Mouse (Mus musculus) cerebellum, adult 11-12 months (tissue): ENCODE results near the gene 2410002F23Rik.
A peak's percentile ranks its signal among the peaks of the same experiment; 100 is the strongest.
"Not testable (repeated sequence)": the region's sequence is repeated elsewhere in the genome, so short reads cannot be mapped to it uniquely, and the experiment has no call there.

Experiments used
- DNase-seq: peaks from one replicate; pipeline ENCODE4 v3.0.0; 2022

2410002F23Rik gene

DNA sequence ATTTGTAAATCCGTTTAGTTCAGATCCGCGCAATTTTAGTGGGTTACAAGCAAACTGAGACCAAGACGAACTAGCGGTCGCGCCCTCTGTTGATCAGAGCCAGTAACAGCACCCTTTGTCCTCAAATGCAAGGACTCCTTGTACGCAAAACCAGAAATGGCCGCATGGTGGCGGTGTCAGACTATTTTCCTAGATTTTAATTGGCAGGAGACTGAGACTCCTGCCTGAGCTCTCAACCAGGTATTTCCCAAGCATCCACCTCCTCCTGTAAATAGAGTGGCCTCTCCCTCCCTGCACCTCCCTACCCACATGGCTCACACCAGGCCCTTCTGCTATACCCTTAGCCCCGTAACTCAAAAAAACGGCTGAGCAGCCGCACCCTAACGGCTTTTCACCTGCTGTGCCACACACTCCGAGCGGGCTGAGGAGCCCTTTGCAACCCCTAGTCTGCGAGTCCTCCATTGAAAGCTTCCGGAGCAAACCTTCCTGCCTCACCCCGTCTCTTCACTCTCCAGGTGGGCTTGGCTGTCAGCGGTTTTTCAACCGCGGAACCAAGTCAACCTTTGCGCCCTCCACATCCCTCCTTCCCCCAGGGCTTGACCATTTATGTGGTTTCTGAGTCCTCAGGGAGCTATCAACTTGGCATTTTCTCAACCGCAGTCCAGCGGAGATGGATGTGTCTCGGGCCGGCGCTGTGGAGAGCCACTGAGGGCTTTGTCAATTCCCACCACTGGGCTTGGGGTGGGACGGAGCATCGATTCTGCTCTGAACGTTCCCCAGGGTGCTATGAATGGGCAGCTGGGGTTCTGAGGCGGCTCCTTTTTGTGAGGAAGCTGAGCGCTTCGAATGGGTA lies 16.5 kb downstream of the 2410002F23Rik start:
- peak; percentile 94 for DNase-seq

DNA sequence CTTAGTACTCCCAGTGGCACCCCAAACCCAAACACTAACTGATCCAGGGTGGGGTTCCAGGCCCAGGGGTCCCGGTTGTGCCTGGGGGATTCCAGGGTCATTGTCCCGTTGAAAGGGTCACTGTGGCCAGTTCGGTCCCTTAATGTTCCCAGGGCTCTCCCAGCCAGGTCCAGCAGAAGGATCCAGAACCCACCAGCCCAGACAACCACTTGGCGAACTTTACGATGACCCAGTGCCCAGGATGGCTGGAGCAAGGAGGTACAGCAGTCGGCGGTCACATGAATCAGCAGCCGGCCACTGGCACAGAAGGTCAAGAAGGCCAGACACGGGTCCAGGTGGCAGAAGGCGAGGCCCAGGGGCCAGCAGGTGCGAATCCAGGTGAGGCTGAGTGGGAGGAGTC lies 21.6 kb downstream of the 2410002F23Rik start:
- DNase-seq = no peak

DNA sequence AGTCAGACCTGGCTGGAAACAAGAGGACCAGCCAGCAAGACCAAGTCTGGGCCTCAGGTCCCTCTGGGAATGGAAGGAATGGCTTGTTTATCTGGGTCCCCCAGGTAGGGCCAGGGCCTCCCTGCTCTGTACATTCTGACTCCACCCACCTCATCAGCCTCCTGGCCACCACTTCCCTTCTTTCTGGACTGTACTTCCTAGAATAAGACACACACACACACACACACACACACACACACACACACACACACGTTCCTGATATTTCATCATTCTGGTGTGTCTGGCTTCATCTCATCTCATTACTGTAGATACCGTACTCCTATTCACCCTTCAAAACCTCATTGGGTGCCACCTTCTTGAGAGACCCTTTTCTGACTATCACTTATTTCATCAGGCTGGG lies 22.9 kb downstream of the 2410002F23Rik start:
- DNase-seq = no peak

DNA sequence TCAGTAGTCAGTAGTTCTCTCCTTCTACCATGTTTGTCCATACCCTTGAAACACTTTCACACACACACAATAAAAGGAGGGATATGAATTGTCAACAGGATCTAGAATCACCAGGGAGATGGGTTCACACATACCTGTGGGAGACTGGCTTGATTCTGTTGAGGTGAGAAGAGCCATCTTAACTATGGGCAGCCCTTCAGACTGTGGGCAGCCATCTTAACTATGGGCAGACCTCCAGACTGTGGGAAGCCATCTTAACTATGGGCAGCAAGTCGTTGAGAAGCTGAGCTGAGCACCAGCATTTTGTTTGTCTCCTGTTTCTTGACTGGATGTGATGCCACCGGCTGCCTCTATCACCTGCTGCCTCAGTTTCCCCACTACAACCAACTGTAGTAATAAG lies 24.8 kb downstream of the 2410002F23Rik start:
- DNase-seq = no peak

DNA sequence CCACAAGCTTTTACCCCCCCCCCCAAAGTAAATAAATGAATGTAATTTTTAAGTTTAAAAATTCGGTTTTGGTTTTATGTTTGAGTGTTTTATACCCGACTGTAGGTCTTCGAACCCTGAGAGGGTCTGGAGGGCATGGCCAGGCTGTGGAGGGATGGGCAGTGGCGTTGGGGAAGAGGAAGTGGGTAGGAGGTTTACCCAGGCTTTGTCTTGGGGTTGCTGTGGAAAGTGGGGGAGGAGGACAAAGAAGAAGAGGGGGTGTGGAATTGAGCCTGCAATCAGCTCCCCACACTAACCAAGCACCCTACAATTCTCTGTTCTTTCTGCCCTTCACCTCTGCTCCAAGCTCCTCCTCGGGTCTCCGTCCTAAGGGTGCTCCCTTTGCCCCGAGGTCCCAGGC lies 26.0 kb downstream of the 2410002F23Rik start:
- no peak for DNase-seq

DNA sequence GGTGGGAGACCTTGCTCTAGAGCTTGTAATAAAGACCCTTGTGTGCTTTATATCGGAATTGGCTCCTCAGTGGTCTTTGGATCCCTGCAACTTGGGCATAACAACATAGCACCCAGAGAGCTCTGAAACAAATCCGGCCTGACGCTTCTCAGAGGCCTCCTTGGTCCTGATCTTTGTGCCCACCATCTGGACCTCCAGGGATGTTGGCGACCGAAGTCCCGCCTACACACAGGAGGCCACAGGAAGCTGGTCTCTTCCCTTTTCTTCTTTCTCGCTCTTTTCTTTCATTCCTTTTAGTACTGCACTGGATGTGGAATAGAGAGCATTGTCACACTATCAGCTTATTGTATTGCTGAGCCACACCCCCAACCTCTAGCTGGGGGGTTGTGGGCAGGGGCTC lies 26.9 kb downstream of the 2410002F23Rik start:
- no peak for DNase-seq

DNA sequence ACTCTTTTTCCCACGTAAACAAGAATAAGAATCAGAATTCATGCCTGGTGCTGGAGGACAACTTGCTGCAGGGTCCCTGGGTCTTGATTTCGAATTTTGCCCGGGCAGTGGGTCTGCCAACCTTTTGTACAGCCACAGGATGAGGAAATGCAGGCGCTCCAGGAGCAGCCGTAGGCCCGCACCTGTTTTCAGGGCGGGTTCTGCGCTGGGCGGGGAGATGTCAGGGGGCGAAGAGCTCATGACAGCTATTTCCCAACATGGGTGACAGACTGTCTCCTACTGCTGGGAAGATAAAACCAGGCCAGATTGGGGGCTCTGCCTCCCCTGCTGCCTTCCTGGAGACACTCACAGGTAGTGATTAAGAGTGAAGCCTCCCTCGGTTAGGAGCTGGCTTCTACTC lies 27.6 kb downstream of the 2410002F23Rik start:
- no peak for DNase-seq

DNA sequence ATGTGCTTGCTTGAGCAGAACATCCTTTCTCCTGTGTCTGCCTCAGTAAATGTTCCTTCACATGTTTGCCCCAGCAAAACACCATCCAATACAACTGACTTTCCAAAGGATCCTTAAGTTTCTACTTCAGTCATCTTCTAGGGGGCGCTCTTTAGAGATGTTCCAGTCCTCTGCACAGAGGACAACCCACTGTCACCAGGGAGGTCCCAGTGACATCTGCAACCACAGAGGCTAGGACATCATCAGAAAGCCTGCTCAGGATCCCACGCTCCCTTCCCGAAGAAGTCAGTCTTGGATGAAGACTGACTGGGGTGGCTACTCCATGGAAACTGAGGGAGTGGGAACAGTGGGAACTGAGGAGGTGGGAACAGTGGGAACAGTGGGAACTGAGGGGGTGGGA lies 29.0 kb downstream of the 2410002F23Rik start:
- no peak for DNase-seq

DNA sequence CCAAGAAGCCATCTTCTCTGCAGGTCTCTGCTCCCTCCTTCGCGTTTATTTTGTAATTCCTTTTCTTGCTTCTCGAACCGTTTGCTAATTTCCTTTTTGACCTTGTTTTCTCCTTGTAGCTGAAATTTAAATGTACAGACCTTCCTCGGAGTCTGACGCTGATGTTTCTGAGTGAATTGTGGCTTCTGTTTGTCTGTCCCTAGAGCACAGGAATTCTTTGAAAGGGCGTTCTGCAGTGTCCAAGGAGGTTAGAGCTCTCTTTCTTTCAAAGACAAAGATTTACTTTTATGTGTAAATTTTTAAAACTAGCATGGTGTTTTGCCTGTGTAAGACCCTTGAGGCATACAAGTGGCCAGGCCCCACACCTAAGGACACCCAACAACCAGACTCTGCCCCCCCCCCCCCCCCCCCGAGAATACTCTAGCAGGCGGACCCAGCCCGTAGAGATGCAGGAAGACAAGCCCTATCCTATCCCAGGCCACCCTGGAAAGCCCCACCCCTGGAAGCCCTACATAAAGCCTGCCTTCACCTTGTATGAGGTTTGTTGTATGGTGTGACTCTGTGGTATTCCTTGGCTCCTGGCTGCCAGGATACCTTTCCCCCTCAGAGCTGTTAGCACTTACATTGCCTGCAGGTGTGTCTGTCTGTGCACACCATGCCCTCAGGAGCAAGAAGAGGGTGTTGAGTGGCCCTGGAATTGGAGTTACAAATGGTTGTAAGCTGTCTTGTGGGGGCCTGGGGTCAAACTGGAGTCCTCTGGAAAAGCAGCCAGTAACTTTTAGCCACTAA lies 30.1 kb downstream of the 2410002F23Rik start:
- DNase-seq = no peak

DNA sequence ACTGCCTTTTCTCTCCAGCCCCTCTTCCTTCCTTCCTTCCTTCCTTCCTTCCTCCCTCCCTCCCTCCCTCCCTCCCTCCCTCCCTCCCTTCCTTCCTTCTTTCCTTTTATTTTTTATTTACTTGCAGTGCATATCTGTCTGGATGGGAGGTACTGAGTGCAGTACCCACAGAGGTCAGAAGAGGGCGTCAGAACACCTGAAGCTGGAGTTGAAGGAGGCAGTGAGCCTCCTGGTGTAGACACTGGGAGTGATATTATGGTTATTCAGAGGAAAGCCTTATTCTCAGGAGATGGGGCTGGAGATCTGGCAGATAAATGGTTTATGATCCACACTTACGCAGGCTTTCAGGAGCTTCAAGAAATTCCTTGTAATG lies 30.7 kb downstream of the 2410002F23Rik start:
- peak; percentile 71 for DNase-seq

DNA sequence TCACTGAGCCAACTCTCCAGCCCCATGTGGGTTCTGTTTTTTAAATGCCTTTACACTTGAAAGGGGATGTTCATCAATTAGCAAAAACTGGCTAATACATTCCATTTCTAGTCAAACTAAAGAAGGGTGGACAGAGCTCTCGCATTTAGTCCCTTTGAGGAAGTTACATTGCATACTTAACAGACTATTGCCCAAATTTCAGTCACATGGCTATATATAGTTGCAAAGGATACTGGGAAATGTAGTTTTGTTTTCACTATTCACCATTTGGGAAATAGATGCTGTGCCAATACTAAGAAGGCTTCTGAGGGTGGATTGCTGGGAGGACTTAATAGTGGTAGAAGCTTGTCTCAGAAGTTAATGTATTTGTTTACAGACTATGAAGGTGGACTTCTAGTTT lies 34.4 kb downstream of the 2410002F23Rik start:
- no peak for DNase-seq

DNA sequence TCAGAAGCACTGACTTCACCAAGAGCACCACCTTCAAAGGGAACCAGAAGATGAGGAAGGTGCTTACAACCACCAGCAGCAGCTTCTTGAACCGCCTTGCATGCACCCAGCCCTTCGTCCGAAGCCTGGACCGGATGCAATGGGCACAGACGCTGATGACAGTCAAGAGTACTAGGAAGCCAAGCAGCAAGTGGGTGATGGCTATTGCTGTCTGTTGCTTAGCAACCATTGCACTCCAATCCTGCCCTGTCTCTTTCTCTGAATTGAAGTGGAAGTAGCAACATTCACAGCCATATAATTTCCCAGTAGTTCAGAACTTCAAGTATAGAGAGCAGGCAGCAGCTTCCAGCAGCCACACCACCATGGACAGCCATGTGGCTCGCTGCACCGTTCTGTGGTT lies 35.1 kb downstream of the 2410002F23Rik start:
- no peak for DNase-seq

DNA sequence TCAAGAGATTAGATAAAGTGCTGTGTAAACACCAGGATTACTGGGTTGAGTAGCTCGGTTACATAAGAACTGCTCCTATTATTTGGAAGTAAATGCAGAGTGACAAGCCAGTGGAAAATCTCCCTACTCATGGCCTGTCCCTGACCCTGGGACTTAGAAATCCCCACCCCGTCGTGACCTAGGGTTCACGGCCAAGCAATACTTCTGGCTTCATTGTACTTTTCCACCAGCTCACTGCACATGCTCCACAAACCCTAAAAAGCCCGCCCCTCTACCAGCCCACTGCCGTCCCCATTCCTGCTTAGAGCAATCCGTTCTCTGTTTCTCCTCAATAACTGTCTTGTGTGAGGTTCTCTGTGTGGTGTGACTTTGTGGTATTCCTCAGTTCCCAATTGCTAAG lies 41.2 kb downstream of the 2410002F23Rik start:
- no peak for DNase-seq

DNA sequence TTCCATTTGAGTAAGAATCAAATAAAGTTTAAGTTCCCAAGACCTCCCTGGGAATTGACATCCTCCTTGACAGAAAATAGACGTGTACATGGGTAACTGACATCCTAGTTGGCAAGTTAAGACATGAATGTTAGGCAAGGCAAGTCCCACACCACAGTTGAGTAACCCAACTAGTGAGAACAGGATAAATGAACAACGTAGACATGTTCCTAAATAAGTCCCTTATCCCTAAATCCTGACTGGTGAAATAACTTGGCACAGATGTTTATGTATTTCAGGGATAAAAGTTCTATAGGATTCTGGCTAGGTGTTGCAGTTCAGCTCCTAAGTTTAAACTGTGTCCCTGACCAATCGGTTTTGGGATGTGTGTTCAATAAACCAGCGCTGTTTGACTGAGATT lies 44.5 kb downstream of the 2410002F23Rik start:
- DNase-seq = no peak

DNA sequence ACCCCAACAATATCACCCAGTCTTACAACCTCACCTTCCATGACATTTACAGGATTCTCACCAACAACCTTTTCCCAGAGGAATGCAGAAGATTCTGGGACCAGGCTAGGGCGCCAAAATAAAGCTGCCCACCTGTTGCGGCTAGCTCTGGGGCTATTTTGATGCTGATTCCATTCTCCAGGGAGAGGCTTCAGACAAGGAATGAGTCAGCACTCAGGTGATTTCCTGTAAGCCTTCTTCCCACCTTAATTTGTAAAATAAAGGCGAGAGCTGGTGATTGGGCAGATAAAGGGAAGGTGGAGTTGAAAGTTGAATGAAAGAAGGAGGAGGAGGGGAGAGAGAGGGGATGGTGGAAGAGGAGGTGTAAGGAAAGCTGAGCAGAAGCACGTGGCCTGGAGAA lies 44.9 kb downstream of the 2410002F23Rik start:
- DNase-seq = no peak

DNA sequence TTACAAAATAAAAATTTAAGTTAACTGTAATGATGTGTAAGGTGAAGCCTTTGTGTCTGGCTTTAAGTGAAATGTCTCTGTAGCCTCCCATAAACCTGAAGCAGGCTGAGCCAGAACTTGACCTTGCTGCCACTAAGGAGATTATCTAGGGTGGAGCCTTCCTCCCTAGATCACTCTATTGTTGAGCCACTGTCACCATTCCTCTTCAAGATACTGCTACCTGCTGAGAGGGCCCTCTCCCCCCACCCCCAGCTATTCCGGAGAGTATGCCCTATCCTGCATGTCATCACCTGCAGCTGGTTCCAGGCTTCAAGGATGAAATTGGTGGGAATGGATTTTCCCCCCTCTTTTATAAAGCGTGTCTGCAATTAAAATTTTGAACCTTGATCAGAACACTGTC lies 51.0 kb downstream of the 2410002F23Rik start:
- not testable (repeated sequence) for DNase-seq
